Mouse (Mus musculus) heart, embryonic 12.5 days (tissue): ENCODE data around the gene Epgn. TPM values are rescaled to one million over a fixed set of nuclear protein-coding genes. Genes with fewer than 3 reads are reported as not detected.

ENCODE experiments used
- polyA plus RNA-seq: library from polyadenylated mRNA; unstranded; fragments of >200 nt; fragmentation: Nextera tagmentation; extraction: Ambion mirVana; gene quantifications from 2 replicates; pipeline ENCODE4 v1.2.1, GENCODE M21; 2016

The Epgn gene
- polyA plus RNA-seq, 1 experiment from 2014 or later = not detected

Other genes starting within 250 kb of the Epgn start
- not detected in 2 replicates for gene Cxcl3, start 241.4 kb upstream of the Epgn start, polyA plus RNA-seq
- not detected in 2 replicates for gene Cxcl15, start 232.9 kb upstream of the Epgn start, polyA plus RNA-seq
- 0.15 TPM in 1 of 2 replicates, not detected in the other for gene Cxcl1, start 136.2 kb upstream of the Epgn start, polyA plus RNA-seq
- gene Cxcl2, start 123.6 kb upstream of the Epgn start, polyA plus RNA-seq = not detected in 2 replicates
- 35.1 and 38.0 TPM in 2 replicates for gene Mthfd2l, start 96.3 kb upstream of the Epgn start, polyA plus RNA-seq
- 0.13 and 0.17 TPM in 2 replicates for gene Ereg, start 47.2 kb downstream of the Epgn start, polyA plus RNA-seq
- 0.37 and 0.51 TPM in 2 replicates for gene Areg, start 112.1 kb downstream of the Epgn start, polyA plus RNA-seq